In the genomic region with DNA sequence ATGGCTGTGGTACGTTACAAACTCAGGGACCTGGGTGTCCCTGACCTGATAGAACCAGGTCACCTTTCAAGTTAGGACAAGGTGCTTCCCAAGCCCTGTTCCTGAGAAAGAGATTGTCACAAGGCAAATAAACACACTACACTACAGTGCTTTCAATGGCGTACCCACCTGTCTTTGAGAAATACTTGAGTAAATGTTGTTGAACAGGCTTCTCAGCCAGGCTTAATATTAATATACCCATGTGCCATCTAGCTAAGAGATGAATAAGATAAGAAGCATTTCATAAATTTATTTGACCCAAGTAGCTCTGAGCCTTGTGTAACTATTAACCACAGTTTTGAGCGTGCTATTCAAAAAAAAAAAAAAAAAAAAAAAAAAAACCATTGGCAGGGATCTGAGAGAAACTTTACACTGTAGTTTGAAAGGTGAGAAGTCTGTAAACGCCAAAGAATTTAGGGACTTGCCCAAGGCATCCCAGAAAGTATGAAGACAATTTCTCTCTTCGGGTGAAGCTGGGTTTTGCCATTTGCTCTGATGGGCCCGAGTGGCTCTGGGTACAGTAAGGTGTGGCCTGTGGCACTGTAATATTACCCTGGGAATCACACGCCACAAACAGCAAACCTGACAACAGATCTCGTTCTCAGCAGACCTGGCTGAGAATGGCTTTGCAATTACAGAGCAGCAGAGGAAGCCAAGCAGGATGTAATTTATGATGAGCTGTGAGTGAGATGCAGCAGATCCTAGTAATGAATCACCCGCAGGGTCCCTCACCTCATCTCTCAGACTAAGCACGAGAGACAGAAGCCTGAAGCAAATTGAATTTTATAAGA, we compare ENCODE assay signal across 9 mouse cellular contexts.
DNase-seq lines count a peak whose midpoint lies in the region; ATAC-seq lines count a peak whose summit lies in the region.
"Had no signal": no experiment of that assay in that cellular context is flagged by ENCODE, and none has a peak within 500 bp of the region (broad histone marks: within the 10 kb centered on the region; RNA-seq: fewer than 3 reads in every experiment).

No protein-coding gene starts in this region.

- H3K4me1 ChIP-seq in heart, embryonic 12.5 days (replicated peaks), result peaks cover 32% of the 10 kb centered on the region
- peaks cover under 1% of the 10 kb centered on the region; the same call in 1 of the 2 replicates for H3K4me1 ChIP-seq in midbrain, embryonic 14.5 days (ENCODE audit: control insufficient read depth, insufficient read depth, low read length)
- H3K4me1 ChIP-seq in midbrain, embryonic 11.5 days (ENCODE audit: control insufficient read depth, insufficient read depth, low read length), result no peaks in the 10 kb centered on the region
- peaks cover 28% of the 10 kb centered on the region for H3K4me1 ChIP-seq in stomach, embryonic 16.5 days (ENCODE audit: control insufficient read depth, insufficient read depth, low read length)
- H3K4me1 ChIP-seq: liver, embryonic 13.5 days had no signal

- H3K27ac ChIP-seq in heart, embryonic 12.5 days (ENCODE audit: poor library complexity, severe bottlenecking), result peak overlapping the region; percentile 6; the same call in 1 of the 2 replicates
- peak overlapping the region; percentile 2; the same call in 1 of the 2 replicates for H3K27ac ChIP-seq in midbrain, embryonic 14.5 days (replicated peaks; ENCODE audit: low read depth, low read length)
- H3K27ac ChIP-seq in midbrain, embryonic 11.5 days (ENCODE audit: low read depth, low read length), result no peak overlapping the region
- H3K27ac ChIP-seq in stomach, embryonic 16.5 days (ENCODE audit: low read length), result peak overlapping the region; percentile 68
- H3K27ac ChIP-seq: liver, embryonic 13.5 days had no signal

- H3K27me3 ChIP-seq in heart, embryonic 12.5 days (replicated peaks), result no peaks in the 10 kb centered on the region
- H3K27me3 ChIP-seq in midbrain, embryonic 14.5 days (ENCODE audit: control insufficient read depth, insufficient read depth, low read length), result no peaks in the 10 kb centered on the region
- no peaks in the 10 kb centered on the region for H3K27me3 ChIP-seq in midbrain, embryonic 11.5 days (ENCODE audit: control insufficient read depth, insufficient read depth, low read length)
- H3K27me3 ChIP-seq in stomach, embryonic 16.5 days (ENCODE audit: control insufficient read depth, insufficient read depth, low read length), result no peaks in the 10 kb centered on the region
- H3K27me3 ChIP-seq: liver, embryonic 13.5 days had no signal

- H3K36me3 ChIP-seq in heart, embryonic 12.5 days, result no peaks in the 10 kb centered on the region
- H3K36me3 ChIP-seq in midbrain, embryonic 14.5 days (ENCODE audit: control insufficient read depth, insufficient read depth, low read length), result no peaks in the 10 kb centered on the region
- no peaks in the 10 kb centered on the region for H3K36me3 ChIP-seq in midbrain, embryonic 11.5 days (ENCODE audit: control insufficient read depth, insufficient read depth, low read length)
- H3K36me3 ChIP-seq in stomach, embryonic 16.5 days (ENCODE audit: control insufficient read depth, insufficient read depth, low read length), result no peaks in the 10 kb centered on the region
- H3K36me3 ChIP-seq: liver, embryonic 13.5 days had no signal

- no peak overlapping the region for H3K4me2 ChIP-seq in heart, embryonic 12.5 days
- H3K4me2 ChIP-seq in midbrain, embryonic 14.5 days (ENCODE audit: low read length), result no peak overlapping the region
- H3K4me2 ChIP-seq in midbrain, embryonic 11.5 days, result no peak overlapping the region
- no peak overlapping the region for H3K4me2 ChIP-seq in stomach, embryonic 16.5 days (ENCODE audit: low read depth, low read length)
- H3K4me2 ChIP-seq: liver, embryonic 13.5 days had no signal

- DNase-seq in heart, adult 8-10 months (ENCODE audit: low spot score), result no peak
- peak; percentile 38 for DNase-seq in midbrain, embryonic 14.5 days
- no peak for DNase-seq in midbrain, embryonic 11.5 days (ENCODE audit: low spot score, missing footprints)
- DNase-seq in gonadal fat pad, adult 2 months (ENCODE audit: low read depth), result peak; percentile 61
- no peak for DNase-seq in gastrocnemius, adult 18-20 months (ENCODE audit: low spot score)
- no peak for DNase-seq in urinary bladder, postnatal 10 days (ENCODE audit: low spot score)
- DNase-seq: liver, embryonic 13.5 days had no signal

- 67% methylated on average over 10 of the region's 10 CpGs for WGBS in heart, embryonic 12.5 days
- WGBS in midbrain, embryonic 14.5 days, result 76% methylated on average over 10 of the region's 10 CpGs
- WGBS in midbrain, embryonic 11.5 days, result 85% methylated on average over 10 of the region's 10 CpGs
- WGBS in stomach, embryonic 16.5 days, result 46% methylated on average over 10 of the region's 10 CpGs

- H3K9ac ChIP-seq in heart, embryonic 12.5 days, result no peak overlapping the region
- no peak overlapping the region for H3K9ac ChIP-seq in midbrain, embryonic 14.5 days (replicated peaks; ENCODE audit: low read length)
- H3K9ac ChIP-seq in midbrain, embryonic 11.5 days (ENCODE audit: low read length), result no peak overlapping the region
- no peak overlapping the region for H3K9ac ChIP-seq in stomach, embryonic 16.5 days (ENCODE audit: low read length)
- H3K9ac ChIP-seq: liver, embryonic 13.5 days had no signal

- ATAC-seq in heart, embryonic 12.5 days (ENCODE audit: insufficient number of reproducible peaks, low FRiP score), result no peak
- no peak for ATAC-seq in midbrain, embryonic 14.5 days (ENCODE audit: low FRiP score, low TSS enrichment)
- no peak for ATAC-seq in midbrain, embryonic 11.5 days (ENCODE audit: low FRiP score)
- ATAC-seq in stomach, embryonic 16.5 days (ENCODE audit: insufficient read depth, low FRiP score), result no peak

- H3K9me3 ChIP-seq in heart, embryonic 12.5 days (replicated peaks), result no peaks in the 10 kb centered on the region
- H3K9me3 ChIP-seq in midbrain, embryonic 14.5 days (ENCODE audit: control insufficient read depth, low read length), result no peaks in the 10 kb centered on the region
- H3K9me3 ChIP-seq in midbrain, embryonic 11.5 days (ENCODE audit: control insufficient read depth, low read length), result no peaks in the 10 kb centered on the region
- H3K9me3 ChIP-seq in stomach, embryonic 16.5 days (replicated peaks; ENCODE audit: control insufficient read depth, low read length), result no peaks in the 10 kb centered on the region
- H3K9me3 ChIP-seq: liver, embryonic 13.5 days had no signal

- no peak overlapping the region for H3K4me3 ChIP-seq in heart, embryonic 12.5 days
- no peak overlapping the region for H3K4me3 ChIP-seq in midbrain, embryonic 14.5 days (replicated peaks; ENCODE audit: low read depth, low read length)
- H3K4me3 ChIP-seq in midbrain, embryonic 11.5 days (ENCODE audit: low read depth, low read length), result no peak overlapping the region
- H3K4me3 ChIP-seq in stomach, embryonic 16.5 days (replicated peaks; ENCODE audit: low read length), result no peak overlapping the region
- H3K4me3 ChIP-seq: liver, embryonic 13.5 days had no signal

Comparison
In these comparisons a context has a peak if more than half of its experiments do, and no peak if none do; other contexts are left out.
1. DNase-seq: peak in midbrain, embryonic 14.5 days (single experiment) and gonadal fat pad, adult 2 months (single experiment); none in heart, adult 8-10 months (single experiment), midbrain, embryonic 11.5 days (single experiment), gastrocnemius, adult 18-20 months (single experiment) and urinary bladder, postnatal 10 days (single experiment).